ENCODE assay signal across 8 mouse cellular contexts in the genomic region with DNA sequence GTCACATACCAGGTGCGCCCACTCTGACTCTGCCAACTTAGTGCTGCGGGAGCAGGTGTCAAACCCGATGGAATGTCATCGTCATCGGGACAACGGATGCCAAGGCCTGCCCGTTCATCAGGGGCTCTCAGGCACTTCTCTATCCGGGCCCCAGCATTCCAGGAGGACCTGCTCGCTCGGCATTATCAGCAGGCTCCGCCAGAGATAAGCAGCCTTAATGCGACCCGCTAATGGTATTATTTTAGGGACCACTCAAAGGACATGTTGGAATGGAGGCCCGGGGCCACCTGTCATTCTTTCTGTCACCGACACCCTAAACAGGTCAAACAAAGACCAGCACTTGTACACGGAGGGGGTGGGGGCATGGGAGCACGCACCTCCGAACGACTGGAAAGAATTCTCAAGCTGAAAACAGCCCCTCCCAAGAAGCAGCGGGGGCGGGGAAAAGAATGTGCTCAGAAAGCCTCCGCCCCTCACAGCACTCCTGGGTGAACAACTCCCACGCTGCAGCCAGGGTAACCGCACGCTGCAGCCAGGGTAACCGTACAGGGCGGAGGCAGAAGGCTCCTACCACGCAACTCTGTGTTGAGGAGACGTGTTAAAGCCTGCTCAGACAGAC.
A peak's percentile ranks its signal among the peaks of the same experiment; 100 is the strongest.
DNase-seq lines count a peak whose midpoint lies in the region; ATAC-seq lines count a peak whose summit lies in the region.

No protein-coding gene starts in this region.

- no peaks in the 10 kb centered on the region for H3K36me3 ChIP-seq in forebrain, embryonic 13.5 days (ENCODE audit: poor library complexity, severe bottlenecking)
- H3K36me3 ChIP-seq in lung, embryonic 15.5 days: no peaks in the 10 kb centered on the region

- no peaks in the 10 kb centered on the region for H3K9me3 ChIP-seq in forebrain, embryonic 13.5 days (replicated peaks)
- no peaks in the 10 kb centered on the region for H3K9me3 ChIP-seq in lung, embryonic 15.5 days

- peak overlapping the region; percentile 3; the same call in 1 of the 2 replicates for H3K4me3 ChIP-seq in forebrain, embryonic 13.5 days
- peak overlapping the region; percentile 24 for H3K4me3 ChIP-seq in lung, embryonic 15.5 days

- no peaks in the 10 kb centered on the region for H3K27me3 ChIP-seq in forebrain, embryonic 13.5 days
- peaks cover 10% of the 10 kb centered on the region; the same call in 1 of the 2 replicates for H3K27me3 ChIP-seq in lung, embryonic 15.5 days

- H3K27ac ChIP-seq in forebrain, embryonic 13.5 days: no peak overlapping the region
- no peak overlapping the region for H3K27ac ChIP-seq in lung, embryonic 15.5 days

- 33% methylated on average over 29 of the region's 29 CpGs for WGBS in forebrain, embryonic 13.5 days
- WGBS in lung, embryonic 15.5 days: 7% methylated on average over 29 of the region's 29 CpGs

- H3K4me1 ChIP-seq in forebrain, embryonic 13.5 days: peaks cover 8% of the 10 kb centered on the region
- peaks cover 37% of the 10 kb centered on the region for H3K4me1 ChIP-seq in lung, embryonic 15.5 days

- H3K4me2 ChIP-seq in forebrain, embryonic 13.5 days: peak overlapping the region; percentile 49
- peak overlapping the region; percentile 58 for H3K4me2 ChIP-seq in lung, embryonic 15.5 days

- peak; percentile 49 for DNase-seq in adrenal gland, postnatal 10 days
- DNase-seq in adrenal gland, postnatal 4 days (ENCODE audit: low spot score in 2 of 2): no peak
- peak; percentile 68 for DNase-seq in heart, postnatal 4 days
- peak; percentile 31 to 38 for DNase-seq in layer of hippocampus, adult 8-10 months (ENCODE audit: low spot score in 2 of 2)
- DNase-seq in right cerebral cortex, postnatal 14 days: peak; percentile 67
- DNase-seq in spleen, adult 18-20 months: no peak

- H3K9ac ChIP-seq in forebrain, embryonic 13.5 days: peak overlapping the region; percentile 34
- H3K9ac ChIP-seq in lung, embryonic 15.5 days: no peak overlapping the region

- ATAC-seq in forebrain, embryonic 13.5 days: peak; percentile 77
- peak; percentile 58 for ATAC-seq in lung, embryonic 15.5 days (ENCODE audit: borderline replicate concordance, extremely low read depth, low FRiP score, low TSS enrichment)

Comparison
In these comparisons a context has a peak if more than half of its experiments do, and no peak if none do; other contexts are left out.
1. DNase-seq: peak in adrenal gland, postnatal 10 days (single experiment), heart, postnatal 4 days (single experiment), layer of hippocampus, adult 8-10 months (2 of 2) and right cerebral cortex, postnatal 14 days (single experiment); none in adrenal gland, postnatal 4 days (0 of 2) and spleen, adult 18-20 months (0 of 2).